8 mouse cellular contexts compared by ENCODE assay signal in genomic region chrX:85777141-85777540, GRCm38 (mm10). TPM values are rescaled to one million over a fixed set of nuclear protein-coding genes. Genes with fewer than 3 reads are reported as not detected.
A peak's percentile ranks its signal among the peaks of the same experiment; 100 is the strongest.
DNase-seq lines count a peak whose midpoint lies in the region; ATAC-seq lines count a peak whose summit lies in the region.

No protein-coding gene starts in this region.

- peak; percentile 40 for ATAC-seq in CD4-positive, CD25-positive, alpha-beta regulatory T cell, adult 4 months
- ATAC-seq in heart, embryonic 16.5 days (replicated peaks; ENCODE audit: extremely low read depth, insufficient read depth, low FRiP score), result peak; percentile 39
- peak; percentile 56 for ATAC-seq in megakaryocyte-erythroid progenitor cell, adult 5-6 weeks (replicated peaks; ENCODE audit: low FRiP score, low TSS enrichment, poor library complexity, severe bottlenecking)

- H3K4me2 ChIP-seq in heart, embryonic 16.5 days (ENCODE audit: low read depth, low read length), result peak overlapping the region; percentile 65

- 17% methylated on average over 17 of the region's 17 CpGs for WGBS in heart, embryonic 16.5 days

- 0 out of 2 replicates have a peak, but pooled peaks cover 4% of the 10 kb centered on the region for H3K4me1 ChIP-seq in heart, embryonic 16.5 days (ENCODE audit: control insufficient read depth, insufficient read depth, low read length)

- peak overlapping the region; percentile 55 for H3K4me3 ChIP-seq in heart, embryonic 16.5 days (ENCODE audit: low read length)

- no peaks in the 10 kb centered on the region for H3K27me3 ChIP-seq in heart, embryonic 16.5 days (ENCODE audit: control insufficient read depth, insufficient read depth, low read length)

- no peaks in the 10 kb centered on the region for H3K36me3 ChIP-seq in heart, embryonic 16.5 days (ENCODE audit: control insufficient read depth, insufficient read depth)

- DNase-seq in cerebellum, postnatal 14 days, result peak; percentile 60 to 62
- no peak for DNase-seq in cerebellum, adult 11 months
- DNase-seq in embryo, embryonic 10.5 days (ENCODE audit: low spot score), result peak; percentile 69
- DNase-seq in kidney, postnatal 25 days, result peak; percentile 64 to 87
- no peak for DNase-seq in c-Kit-positive CD71-positive TER-119-positive erythroid progenitor cells, embryonic 14.5 days (ENCODE audit: low spot score)

- H3K27ac ChIP-seq in heart, embryonic 16.5 days (ENCODE audit: low read length), result peak overlapping the region; percentile 88

- H3K9ac ChIP-seq in heart, embryonic 16.5 days (ENCODE audit: low read length), result peak overlapping the region; percentile 70

- no peaks in the 10 kb centered on the region for H3K9me3 ChIP-seq in heart, embryonic 16.5 days (replicated peaks; ENCODE audit: control insufficient read depth, low read length)

RNA-seq across cellular contexts. Expression of gene Gk, which starts 0.5 kb away (rescaled TPM):
- polyA plus RNA-seq in CD4-positive, CD25-positive, alpha-beta regulatory T cell, adult 4 months (2017; shearing (Covaris generic)), result 1 to 10 TPM; 3.9 to 4.3 TPM
- 23.2 and 25.9 TPM in 2 replicates for polyA plus RNA-seq in heart, embryonic 16.5 days (2015; fragmentation: Nextera tagmentation; extraction: Ambion mirVana)
- 14.1 and 15.3 TPM in 2 replicates for total RNA-seq in megakaryocyte-erythroid progenitor cell, adult 5-6 weeks (2014; fragmentation: Nextera tagmentation)
- 11.0 and 13.8 TPM in 2 replicates for total RNA-seq in megakaryocyte-erythroid progenitor cell, adult 5-6 weeks (2017)

Comparison
In these comparisons a context has a peak if more than half of its experiments do, and no peak if none do; other contexts are left out.
1. DNase-seq: peak in cerebellum, postnatal 14 days (2 of 2), embryo, embryonic 10.5 days (single experiment) and kidney, postnatal 25 days (2 of 2); none in cerebellum, adult 11 months (single experiment) and c-Kit-positive CD71-positive TER-119-positive erythroid progenitor cells, embryonic 14.5 days (single experiment).
2. Peak in every context shown above with its lines, with median percentiles within 50 percentile points of each other: ATAC-seq.